Mouse (Mus musculus) cerebellum, postnatal 14 days (tissue): ENCODE data around the gene Srsf1.

Experiments
- DNase-seq, 2 experiments: peaks; one replicate each; pipeline ENCODE4 v3.0.0; 2021; ENCODE audit warnings: mixed read lengths in 2 of 2

Gene Srsf1

GRCm38 (mm10) chr11:88046944-88047794, at the start of gene Srsf1:
TSS of gene Srsf1 (plus strand) at chr11:88047373.
- DNase-seq, result peak; percentile 99 to 100

GRCm38 (mm10) chr11:87999751-88000150, 47.4 kb upstream of the Srsf1 start:
- DNase-seq, result no peak

- no peak for DNase-seq
These were observed 44.4 kb upstream of the Srsf1 start for GRCm38 (mm10) chr11:88002738-88003137.

GRCm38 (mm10) chr11:88004123-88004522, 43.0 kb upstream of the Srsf1 start:
- DNase-seq, result no peak

- no peak for DNase-seq
These were observed 38.5 kb upstream of the Srsf1 start for GRCm38 (mm10) chr11:88008641-88009040.

- peak; percentile 75 to 84 for DNase-seq
These were observed 37.5 kb upstream of the Srsf1 start for GRCm38 (mm10) chr11:88009542-88010190.

GRCm38 (mm10) chr11:88011208-88011913, 35.8 kb upstream of the Srsf1 start:
- no peak for DNase-seq

- no peak for DNase-seq
These were observed 35.2 kb upstream of the Srsf1 start for GRCm38 (mm10) chr11:88011914-88012419.

- no peak for DNase-seq
These were observed 34.4 kb upstream of the Srsf1 start for GRCm38 (mm10) chr11:88012621-88013244.

- no peak for DNase-seq
These were observed 33.5 kb upstream of the Srsf1 start for GRCm38 (mm10) chr11:88013632-88014031.

- no peak for DNase-seq
These were observed 32.0 kb upstream of the Srsf1 start for GRCm38 (mm10) chr11:88015161-88015560.

GRCm38 (mm10) chr11:88015795-88016194, 31.4 kb upstream of the Srsf1 start:
- DNase-seq, result no peak

GRCm38 (mm10) chr11:88023933-88024332, 23.2 kb upstream of the Srsf1 start:
- no peak for DNase-seq

GRCm38 (mm10) chr11:88027391-88028035, 19.7 kb upstream of the Srsf1 start:
- peak in 1 of 2 experiments; percentile 24 for DNase-seq

GRCm38 (mm10) chr11:88028193-88028684, 18.9 kb upstream of the Srsf1 start:
- DNase-seq, result no peak

- no peak for DNase-seq
These were observed 17.0 kb upstream of the Srsf1 start for GRCm38 (mm10) chr11:88030219-88030618.

- DNase-seq, result no peak
These were observed 16.3 kb upstream of the Srsf1 start for GRCm38 (mm10) chr11:88030836-88031235.

GRCm38 (mm10) chr11:88031753-88032152, 15.4 kb upstream of the Srsf1 start:
- DNase-seq, result no peak

GRCm38 (mm10) chr11:88035970-88036369, 11.2 kb upstream of the Srsf1 start:
- DNase-seq, result no peak

- peak in 1 of 2 experiments; percentile 20 for DNase-seq
These were observed 10.4 kb upstream of the Srsf1 start for GRCm38 (mm10) chr11:88036761-88037251.

- DNase-seq, result no peak
These were observed 9.8 kb upstream of the Srsf1 start for GRCm38 (mm10) chr11:88037386-88037785.

GRCm38 (mm10) chr11:88039066-88039465, 8.1 kb upstream of the Srsf1 start:
- no peak for DNase-seq
